Mouse (Mus musculus): ENCODE data around the gene Nedd9. TPM values are rescaled to one million over a fixed set of nuclear protein-coding genes. Genes with fewer than 3 reads are reported as not detected.

Nedd9 gene
- polyA plus RNA-seq, 1 experiment from 2014 or later = 11.1 TPM

GRCm38 (mm10) chr13:41505594-41505993 is 18.4 kb upstream of the Nedd9 start:
- DNase-seq (ENCODE audit: low spot score) = no peak
- no peak overlapping the region for H3K4me3 ChIP-seq
- H3K36me3 ChIP-seq = no peaks in the 10 kb centered on the region
- H3K27me3 ChIP-seq (ENCODE audit: low read depth, poor library complexity, severe bottlenecking) = no peaks in the 10 kb centered on the region
- H3K27ac ChIP-seq = no peak overlapping the region
- peaks cover under 1% of the 10 kb centered on the region; the same call in 1 of the 2 replicates for H3K4me1 ChIP-seq
- H3K9me3 ChIP-seq (replicated peaks) = no peaks in the 10 kb centered on the region
- 91% methylated on average over 2 of the region's 2 CpGs for WGBS

- H3K36me3 ChIP-seq = no peaks in the 10 kb centered on the region
- 87% methylated on average over 2 of the region's 2 CpGs for WGBS
- no peaks in the 10 kb centered on the region for H3K9me3 ChIP-seq (replicated peaks)
- H3K4me1 ChIP-seq = no peaks in the 10 kb centered on the region
- no peaks in the 10 kb centered on the region for H3K27me3 ChIP-seq (ENCODE audit: low read depth, poor library complexity, severe bottlenecking)
- no peak overlapping the region for H3K27ac ChIP-seq
- no peak overlapping the region for H3K4me3 ChIP-seq
- no peak for DNase-seq (ENCODE audit: low spot score)
These were observed 17.8 kb upstream of the Nedd9 start for GRCm38 (mm10) chr13:41504997-41505396.

GRCm38 (mm10) chr13:41504448-41504847 is 17.3 kb upstream of the Nedd9 start:
- Histone ChIP-seq H3K9me3 (replicated peaks) (no peaks in the 10 kb centered on the region), H3K27ac (no peak overlapping the region), H3K4me3 (no peak overlapping the region), H3K4me1 (no peaks in the 10 kb centered on the region), H3K36me3 (no peaks in the 10 kb centered on the region), H3K27me3 (ENCODE audit: low read depth, poor library complexity, severe bottlenecking) (no peaks in the 10 kb centered on the region)
- WGBS = 89% methylated on average over 2 of the region's 2 CpGs
- DNase-seq (ENCODE audit: low spot score) = no peak

- 83% methylated on average over 2 of the region's 2 CpGs for WGBS
These were observed 15.7 kb upstream of the Nedd9 start for GRCm38 (mm10) chr13:41502917-41503301.

GRCm38 (mm10) chr13:41502136-41502916 is 15.2 kb upstream of the Nedd9 start:
- Histone ChIP-seq H3K27me3 (ENCODE audit: low read depth, poor library complexity, severe bottlenecking) (no peaks in the 10 kb centered on the region), H3K36me3 (no peaks in the 10 kb centered on the region), H3K4me1 (no peaks in the 10 kb centered on the region), H3K27ac (no peak overlapping the region), H3K4me3 (no peak overlapping the region), H3K9me3 (replicated peaks) (no peaks in the 10 kb centered on the region)
- WGBS = 72% methylated on average over 12 of the region's 12 CpGs
- no peak for DNase-seq (ENCODE audit: low spot score)

More at GRCm38 (mm10) chr13:41502917-41503301, 15.7 kb upstream of the Nedd9 start:
- H3K36me3 ChIP-seq = no peaks in the 10 kb centered on the region
- no peaks in the 10 kb centered on the region for H3K9me3 ChIP-seq (replicated peaks)
- no peak overlapping the region for H3K4me3 ChIP-seq
- no peak for DNase-seq (ENCODE audit: low spot score)
- no peaks in the 10 kb centered on the region for H3K4me1 ChIP-seq
- H3K27me3 ChIP-seq (ENCODE audit: low read depth, poor library complexity, severe bottlenecking) = no peaks in the 10 kb centered on the region
- H3K27ac ChIP-seq = no peak overlapping the region

- H3K27me3 ChIP-seq (ENCODE audit: low read depth, poor library complexity, severe bottlenecking) = no peaks in the 10 kb centered on the region
- WGBS = 90% methylated on average over 3 of the region's 3 CpGs
- no peak overlapping the region for H3K27ac ChIP-seq
These were observed 13.6 kb upstream of the Nedd9 start for GRCm38 (mm10) chr13:41500793-41501192.

GRCm38 (mm10) chr13:41498611-41499121 is 11.5 kb upstream of the Nedd9 start:
- H3K9me3 ChIP-seq (replicated peaks) = no peaks in the 10 kb centered on the region
- H3K4me1 ChIP-seq = no peaks in the 10 kb centered on the region
- no peak overlapping the region for H3K27ac ChIP-seq
- 86% methylated on average over 2 of the region's 2 CpGs for WGBS
- no peaks in the 10 kb centered on the region for H3K36me3 ChIP-seq
- no peaks in the 10 kb centered on the region for H3K27me3 ChIP-seq (ENCODE audit: low read depth, poor library complexity, severe bottlenecking)
- no peak for DNase-seq (ENCODE audit: low spot score)
- H3K4me3 ChIP-seq = no peak overlapping the region

More at GRCm38 (mm10) chr13:41500793-41501192, 13.6 kb upstream of the Nedd9 start:
- no peaks in the 10 kb centered on the region for H3K9me3 ChIP-seq (replicated peaks)
- no peak for DNase-seq (ENCODE audit: low spot score)
- no peak overlapping the region for H3K4me3 ChIP-seq
- no peaks in the 10 kb centered on the region for H3K4me1 ChIP-seq
- no peaks in the 10 kb centered on the region for H3K36me3 ChIP-seq

- peaks cover 12% of the 10 kb centered on the region for H3K4me1 ChIP-seq
- H3K9me3 ChIP-seq (replicated peaks) = no peaks in the 10 kb centered on the region
- 91% methylated on average over 2 of the region's 2 CpGs for WGBS
- no peaks in the 10 kb centered on the region for H3K27me3 ChIP-seq (ENCODE audit: low read depth, poor library complexity, severe bottlenecking)
- DNase-seq (ENCODE audit: low spot score) = no peak
- no peak overlapping the region for H3K4me3 ChIP-seq
- H3K27ac ChIP-seq = no peak overlapping the region
- H3K36me3 ChIP-seq = no peaks in the 10 kb centered on the region
These were observed 7.5 kb upstream of the Nedd9 start for GRCm38 (mm10) chr13:41494681-41495080.

GRCm38 (mm10) chr13:41491981-41492702 is 5.0 kb upstream of the Nedd9 start:
- Histone ChIP-seq H3K4me1 (peaks cover 26% of the 10 kb centered on the region), H3K9me3 (replicated peaks) (no peaks in the 10 kb centered on the region), H3K36me3 (no peaks in the 10 kb centered on the region), H3K27me3 (ENCODE audit: low read depth, poor library complexity, severe bottlenecking) (no peaks in the 10 kb centered on the region), H3K27ac (no peak overlapping the region), H3K4me3 (no peak overlapping the region)
- no peak for DNase-seq (ENCODE audit: low spot score)
- 83% methylated on average over 8 of the region's 8 CpGs for WGBS

- no peaks in the 10 kb centered on the region for H3K9me3 ChIP-seq (replicated peaks)
- peaks cover 32% of the 10 kb centered on the region for H3K4me1 ChIP-seq
- no peak overlapping the region for H3K4me3 ChIP-seq
- no peaks in the 10 kb centered on the region for H3K36me3 ChIP-seq
- no peak for DNase-seq (ENCODE audit: low spot score)
- no peaks in the 10 kb centered on the region for H3K27me3 ChIP-seq (ENCODE audit: low read depth, poor library complexity, severe bottlenecking)
- WGBS = 86% methylated on average over 7 of the region's 7 CpGs
- no peak overlapping the region for H3K27ac ChIP-seq
These were observed 4.4 kb upstream of the Nedd9 start for GRCm38 (mm10) chr13:41491522-41491921.

- H3K4me3 ChIP-seq = no peak overlapping the region
- 66% methylated on average over 8 of the region's 8 CpGs for WGBS
- no peaks in the 10 kb centered on the region for H3K27me3 ChIP-seq (ENCODE audit: low read depth, poor library complexity, severe bottlenecking)
- H3K36me3 ChIP-seq = no peaks in the 10 kb centered on the region
- peaks cover 36% of the 10 kb centered on the region for H3K4me1 ChIP-seq
- H3K9me3 ChIP-seq (replicated peaks) = no peaks in the 10 kb centered on the region
- no peak for DNase-seq (ENCODE audit: low spot score)
- H3K27ac ChIP-seq = no peak overlapping the region
These were observed 3.1 kb upstream of the Nedd9 start for GRCm38 (mm10) chr13:41490282-41490681.

- Histone ChIP-seq H3K27ac (no peak overlapping the region), H3K27me3 (ENCODE audit: low read depth, poor library complexity, severe bottlenecking) (no peaks in the 10 kb centered on the region), H3K4me3 (no peak overlapping the region), H3K4me1 (peaks cover 36% of the 10 kb centered on the region), H3K36me3 (no peaks in the 10 kb centered on the region), H3K9me3 (replicated peaks) (no peaks in the 10 kb centered on the region)
- 49% methylated on average over 9 of the region's 9 CpGs for WGBS
- DNase-seq (ENCODE audit: low spot score) = no peak
These were observed 2.6 kb upstream of the Nedd9 start for GRCm38 (mm10) chr13:41489705-41490275.

- no peak for DNase-seq (ENCODE audit: low spot score)
- Histone ChIP-seq H3K9me3 (replicated peaks) (no peaks in the 10 kb centered on the region), H3K36me3 (no peaks in the 10 kb centered on the region), H3K4me1 (peaks cover 46% of the 10 kb centered on the region), H3K4me3 (no peak overlapping the region), H3K27ac (peak overlapping the region; percentile 61; the same call in 1 of the 2 replicates), H3K27me3 (ENCODE audit: low read depth, poor library complexity, severe bottlenecking) (no peaks in the 10 kb centered on the region)
- 84% methylated on average over 2 of the region's 2 CpGs for WGBS
These were observed 214 bp upstream of the Nedd9 start for GRCm38 (mm10) chr13:41487409-41487743.
